Mouse (Mus musculus) kidney, adult 2 months (tissue): ENCODE results near the gene Zcchc4.

Source experiments
- CTCF ChIP-seq: fragments of 200-500 bp; conservative IDR thresholded peaks from 2 replicates; pipeline ENCODE4 v1.5.1; 2011; ENCODE audit warnings: low read depth, mild to moderate bottlenecking, control low read depth, low read length, moderate library complexity, mixed read lengths; ENCODE audit not compliant: insufficient read depth, insufficient read length
- POLR2A ChIP-seq: fragments of 200-500 bp; IDR thresholded peaks from one replicate; pipeline ENCODE4 v1.6.1; 2011; ENCODE audit warnings: low read depth, low read length, control low read depth

DNA sequence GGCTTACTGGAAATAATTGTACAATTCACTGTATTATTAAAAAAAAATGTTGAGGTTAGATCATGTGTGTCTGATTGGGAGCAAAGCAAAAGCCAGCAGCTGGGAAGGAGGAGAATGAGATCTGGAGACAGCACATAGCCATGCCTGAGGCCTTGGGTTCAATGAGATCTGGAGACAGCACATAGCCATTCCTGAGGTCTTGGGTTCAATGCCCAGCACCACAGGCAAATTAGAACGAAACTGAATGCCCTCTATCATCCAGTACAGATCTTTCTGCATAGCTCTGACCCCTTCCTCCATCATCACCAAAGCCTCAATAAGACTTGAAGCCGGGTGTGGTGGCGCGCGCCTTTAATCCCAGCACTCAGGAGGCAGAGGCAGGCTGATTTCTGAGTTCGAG, 35.2 kb downstream of the Zcchc4 start:
- TF ChIP-seq POLR2A (no peak), CTCF (no peak)
